Mouse (Mus musculus) mouse trophoblast stem cell (cell line): ENCODE data around the gene Map2k5.

Source experiments
- in situ Hi-C, 2 experiments: fragments of 300-500 bp; cut with MseI, MboI; formaldehyde crosslinking; loops; 2 replicates in 1 of 2; 3 replicates in 1 of 2; pipeline ENCODE4 v1.15.1; 2025

Map2k5 gene

DNA sequence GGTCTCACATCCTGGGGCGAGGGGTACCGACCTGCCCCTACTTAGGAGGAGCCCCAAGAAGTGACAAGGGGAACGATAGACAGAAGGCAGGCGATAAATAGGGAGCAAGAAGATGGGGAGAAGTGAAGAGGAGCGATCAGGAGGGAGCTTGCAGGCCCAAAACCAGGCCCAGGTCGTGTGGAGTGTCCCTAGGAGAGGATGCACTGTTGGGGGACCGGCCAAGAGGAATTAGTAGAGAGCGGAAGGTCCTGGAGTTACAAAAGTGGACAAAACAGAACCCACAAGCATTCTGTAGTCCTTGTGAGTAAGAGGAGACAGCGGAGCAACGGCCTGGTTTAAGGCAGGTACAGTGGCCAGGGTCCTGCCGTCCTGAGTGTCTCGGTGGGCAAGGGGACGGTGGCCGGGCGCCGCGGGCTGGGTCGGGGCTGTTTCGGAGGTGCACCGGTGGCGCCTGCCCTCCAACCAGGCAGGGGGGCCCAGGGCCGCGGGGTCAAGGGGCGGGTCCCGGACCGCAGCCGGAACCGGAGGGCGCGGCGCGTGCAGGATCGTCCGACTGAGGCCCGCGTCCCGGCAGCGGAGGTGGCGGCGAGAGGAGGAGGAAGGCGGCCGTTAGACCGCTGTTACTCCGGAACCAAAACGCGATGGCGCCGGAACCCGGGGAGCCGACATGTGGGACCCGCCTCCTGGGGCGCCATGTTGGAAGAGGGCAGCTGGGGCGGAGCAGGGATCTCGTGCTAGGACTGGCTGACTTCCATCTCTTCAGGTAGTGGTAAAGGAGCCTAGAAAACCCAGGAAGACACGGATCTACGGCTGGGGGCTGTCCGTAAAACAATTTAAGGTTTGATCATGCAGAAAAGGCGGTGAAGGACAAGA lies at the start of gene Map2k5:
Map2k5 (minus strand) TSS at position 633 of the 873 bp plus-strand sequence.
- in situ Hi-C loops = no loop called here

DNA sequence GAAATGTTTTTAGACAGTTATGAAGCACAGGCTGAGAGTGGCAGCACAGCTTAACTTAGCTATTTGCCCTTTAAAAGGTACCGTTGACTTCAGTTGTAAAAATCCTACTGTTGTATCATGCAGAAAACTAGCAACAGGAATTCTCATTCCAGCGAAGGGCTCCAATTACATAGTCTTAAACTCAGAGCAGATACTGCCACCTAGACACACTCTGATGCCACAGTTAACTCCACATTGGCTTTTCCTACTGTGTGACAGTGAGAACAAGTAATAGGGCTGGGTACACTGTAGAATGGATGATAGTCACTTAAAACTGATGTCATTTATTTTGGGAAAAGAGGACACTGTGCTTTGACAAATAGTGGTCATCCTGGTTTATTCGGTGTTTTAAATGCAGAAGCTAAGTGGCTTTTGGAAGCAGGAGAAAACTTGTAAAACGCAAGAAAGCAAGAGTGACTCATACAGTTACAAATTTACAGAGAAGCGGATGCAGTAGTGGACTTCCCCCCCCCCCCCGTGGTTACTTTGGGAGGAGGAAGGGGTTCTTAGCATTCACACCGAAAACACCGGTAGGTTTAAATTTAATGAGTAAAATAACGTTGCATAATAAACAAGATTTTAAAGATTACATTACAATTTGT lies 43.5 kb upstream of the Map2k5 start:
- in situ Hi-C loops = no loop called here

DNA sequence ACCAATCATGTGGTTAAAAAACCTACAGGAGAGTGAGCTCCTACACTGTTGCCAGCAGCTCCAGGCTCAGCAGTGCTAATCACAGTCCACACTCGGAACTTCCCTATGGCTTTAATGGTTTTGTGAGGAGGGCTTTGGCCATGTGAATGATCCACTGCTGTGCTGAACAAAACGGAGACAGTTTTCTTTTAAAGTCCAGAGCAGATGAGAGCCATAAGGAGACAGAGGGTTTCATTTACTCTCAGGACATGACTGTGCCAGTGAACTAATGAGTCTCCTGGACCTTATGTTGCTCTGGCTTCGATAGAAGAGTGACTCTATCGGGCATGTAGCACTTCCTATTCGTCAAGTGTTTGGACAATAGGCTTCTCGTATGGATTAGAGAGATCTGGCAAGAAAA lies 42.7 kb upstream of the Map2k5 start:
- in situ Hi-C loops = no loop called here

DNA sequence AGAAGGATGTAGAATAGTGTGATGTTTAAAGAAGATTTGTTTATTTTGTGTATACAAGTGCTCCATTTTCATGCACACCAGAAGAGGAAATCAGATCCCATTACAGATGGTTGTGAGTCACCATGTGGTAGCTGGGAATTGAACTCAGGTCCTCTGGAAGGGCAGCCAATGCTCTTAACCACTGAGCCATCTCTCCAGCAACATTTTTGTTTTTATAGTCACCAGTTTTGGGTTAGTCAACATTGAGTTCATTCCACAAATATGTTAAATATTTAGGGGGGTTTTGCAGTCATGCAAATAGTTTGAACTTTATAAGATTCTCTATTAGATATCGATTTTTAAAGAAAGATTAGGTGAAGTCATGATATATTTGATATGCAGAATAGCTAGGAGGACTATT lies 22.5 kb upstream of the Map2k5 start:
- in situ Hi-C loops = no loop called here

DNA sequence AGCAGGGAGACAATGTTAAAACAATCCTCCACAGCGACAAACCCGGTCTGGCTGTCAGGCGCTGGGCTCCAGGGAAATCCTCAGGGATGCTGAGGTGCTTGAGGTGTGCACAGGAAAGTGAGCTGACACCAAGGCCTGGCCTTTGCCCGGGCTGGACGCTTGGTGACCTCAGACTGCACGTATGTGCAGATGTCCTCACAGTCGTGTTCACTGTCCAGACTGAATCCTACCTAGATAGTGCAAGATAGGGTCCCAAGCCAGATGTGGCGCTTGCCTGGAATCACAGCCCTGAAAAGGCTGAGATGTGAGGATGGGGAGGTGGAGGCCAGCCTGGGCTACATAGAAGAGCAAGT lies 21.7 kb upstream of the Map2k5 start:
- in situ Hi-C loops = no loop called here

DNA sequence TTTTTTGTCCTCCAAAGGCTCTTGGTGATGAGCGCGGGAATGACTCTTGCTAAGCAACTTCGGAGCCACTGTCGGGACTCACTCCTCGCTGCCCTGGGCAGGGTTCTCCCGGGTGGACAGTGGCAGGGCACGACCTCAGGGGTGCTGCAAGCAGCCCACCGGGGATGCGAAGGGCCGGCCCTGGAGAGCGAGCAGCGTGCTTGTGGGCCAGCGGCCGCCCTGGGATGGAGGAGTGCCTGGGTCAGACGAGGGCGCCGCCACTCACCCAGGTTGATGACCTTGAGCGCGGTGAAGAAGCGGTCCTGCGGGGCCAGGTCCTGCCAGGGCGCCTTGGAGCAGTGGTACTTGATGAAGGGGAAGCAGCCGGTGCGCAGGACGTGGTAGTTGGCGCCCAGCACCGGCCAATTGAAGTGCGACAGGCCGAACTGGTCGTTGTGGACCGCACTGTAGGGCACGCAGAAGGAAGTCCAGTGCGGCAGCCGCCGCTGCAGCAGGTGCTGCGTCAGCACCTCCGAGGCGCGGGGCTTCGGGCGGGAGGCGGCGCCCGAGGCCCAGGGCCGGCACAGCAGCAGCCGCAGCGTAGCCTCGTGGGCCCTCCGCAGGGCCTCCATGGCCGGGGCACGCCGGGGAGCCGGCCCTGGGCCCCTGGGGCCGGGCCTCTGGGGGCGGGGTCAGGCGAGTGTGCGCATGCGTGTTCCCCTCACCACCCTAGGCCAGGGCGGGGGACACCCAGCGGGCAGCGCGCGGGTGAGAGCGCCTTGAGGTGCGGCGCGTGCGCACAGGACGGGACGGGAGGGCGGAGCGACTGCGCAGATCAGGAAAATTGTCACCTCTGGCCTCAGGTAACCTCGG lies 21.1 kb upstream of the Map2k5 start, which contains the start of gene 2300009A05Rik:
2300009A05Rik (minus strand) TSS at position 636 of the 852 bp plus-strand sequence.
- in situ Hi-C loops = no loop called here

DNA sequence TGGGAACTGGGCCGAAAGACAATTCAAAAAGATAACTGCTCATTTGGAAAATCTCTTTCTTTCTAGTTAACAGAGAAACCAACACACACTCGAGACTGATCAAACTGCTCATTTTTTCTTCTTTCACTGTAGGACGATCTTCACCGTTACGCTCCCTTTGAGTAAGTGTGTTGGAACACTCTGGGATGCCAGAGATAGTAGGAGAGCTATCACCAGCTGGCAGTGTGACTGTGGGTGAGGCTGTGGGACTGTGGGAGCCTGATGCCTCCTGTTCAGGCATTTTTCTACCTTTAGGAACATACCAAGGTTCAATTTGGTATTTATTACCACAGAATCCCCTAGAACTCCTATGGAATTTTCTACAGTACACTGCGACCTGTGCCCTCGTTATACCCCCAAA lies 17.9 kb upstream of the Map2k5 start:
- in situ Hi-C loops = no loop called here

DNA sequence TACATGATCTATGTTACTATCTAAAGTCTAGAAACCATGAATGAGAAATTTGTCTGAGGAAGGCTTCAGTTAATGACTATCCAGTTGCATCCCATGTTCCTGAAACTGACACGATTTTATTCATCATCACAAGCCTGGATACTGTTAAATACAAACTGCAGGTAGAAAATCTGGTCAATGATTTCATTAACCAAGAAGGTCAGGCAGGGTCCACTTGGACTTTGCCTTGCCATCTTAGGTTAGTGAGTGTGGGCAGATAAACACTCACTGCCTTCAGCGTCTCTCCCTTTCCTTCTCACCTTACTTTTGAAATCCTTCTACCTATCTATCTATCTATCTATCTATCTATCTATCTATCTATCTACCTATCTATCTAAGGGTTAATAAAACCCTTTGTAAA lies 13.6 kb upstream of the Map2k5 start:
- in situ Hi-C loops = no loop called here

DNA sequence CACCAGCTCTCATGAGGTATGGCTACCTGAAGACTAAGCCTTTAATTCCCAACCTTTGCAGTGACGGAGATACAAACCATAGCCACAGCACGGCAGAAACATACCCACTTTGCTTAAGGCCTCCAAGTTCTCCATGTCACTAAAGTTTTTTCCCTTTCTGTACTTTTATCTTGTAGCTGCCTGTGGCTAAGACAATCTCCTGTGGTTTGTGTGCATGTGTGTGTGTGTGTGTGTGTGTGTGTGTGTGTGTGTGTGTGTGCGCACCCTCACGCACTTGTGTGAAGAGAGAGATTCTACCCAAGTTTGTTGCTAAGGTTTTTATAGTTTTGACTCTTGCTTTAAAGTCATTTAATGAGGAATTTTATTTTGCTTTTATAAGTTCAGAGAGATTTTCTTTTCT lies 5.1 kb upstream of the Map2k5 start:
- in situ Hi-C loops = no loop called here

DNA sequence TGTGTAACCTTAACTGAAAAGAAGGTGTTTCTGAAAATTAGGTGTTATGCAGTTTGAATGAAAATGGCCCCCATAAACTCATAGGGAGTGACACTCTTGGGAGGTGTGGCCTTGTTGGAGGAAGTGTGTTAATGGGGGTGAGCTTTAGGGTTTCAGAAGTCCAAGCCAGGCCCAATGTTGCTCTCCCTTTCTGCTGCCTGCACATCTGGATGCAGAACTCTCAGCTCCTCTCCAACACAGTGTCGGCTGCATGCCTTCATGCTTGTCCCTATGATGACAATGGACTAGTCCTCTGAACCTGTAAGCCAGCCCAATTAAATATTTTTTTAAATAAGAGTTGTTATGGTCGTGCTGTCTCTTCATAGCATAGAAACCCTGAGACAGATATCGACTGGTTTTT lies 2.6 kb upstream of the Map2k5 start:
- in situ Hi-C loops = no loop called here

DNA sequence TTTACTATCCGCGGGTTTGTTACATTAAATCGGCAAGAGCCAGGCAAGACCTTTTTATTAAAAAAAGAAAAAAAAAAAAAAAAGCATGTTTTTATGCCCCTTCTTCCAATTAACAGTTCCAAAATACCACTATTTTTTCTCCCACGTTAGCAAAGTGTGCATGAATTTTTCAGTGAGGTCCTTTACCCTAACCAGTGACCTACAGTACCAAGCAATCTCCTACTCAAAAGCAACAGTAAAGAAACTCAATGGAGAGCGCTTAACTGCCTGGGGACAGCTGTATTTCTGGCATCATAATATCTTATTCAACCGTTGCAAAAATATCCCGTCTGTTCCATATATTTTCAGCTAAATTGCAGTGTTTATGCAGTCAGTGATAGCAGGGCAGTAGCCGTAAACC lies 472 bp upstream of the Map2k5 start:
- in situ Hi-C loops = no loop called here

DNA sequence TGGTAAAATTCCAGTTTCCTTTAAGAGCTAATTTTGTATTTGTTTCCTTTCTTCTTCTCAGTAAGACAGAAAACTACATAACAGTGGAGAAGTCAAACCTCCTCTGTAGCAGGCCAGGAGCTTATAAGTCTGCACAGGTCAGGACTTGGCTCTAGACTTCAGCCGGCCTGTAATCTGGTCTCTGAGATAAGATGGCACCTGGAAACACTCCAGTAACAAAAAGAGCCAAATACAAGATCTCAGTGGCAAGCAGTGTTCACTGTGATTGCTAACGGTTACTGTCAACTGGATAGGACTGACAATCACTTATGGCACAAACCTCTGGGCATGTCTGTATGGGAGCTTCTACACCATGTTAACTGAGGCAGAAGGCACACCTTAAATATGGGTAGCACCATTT lies 4.4 kb downstream of the Map2k5 start:
- in situ Hi-C loops = no loop called here

DNA sequence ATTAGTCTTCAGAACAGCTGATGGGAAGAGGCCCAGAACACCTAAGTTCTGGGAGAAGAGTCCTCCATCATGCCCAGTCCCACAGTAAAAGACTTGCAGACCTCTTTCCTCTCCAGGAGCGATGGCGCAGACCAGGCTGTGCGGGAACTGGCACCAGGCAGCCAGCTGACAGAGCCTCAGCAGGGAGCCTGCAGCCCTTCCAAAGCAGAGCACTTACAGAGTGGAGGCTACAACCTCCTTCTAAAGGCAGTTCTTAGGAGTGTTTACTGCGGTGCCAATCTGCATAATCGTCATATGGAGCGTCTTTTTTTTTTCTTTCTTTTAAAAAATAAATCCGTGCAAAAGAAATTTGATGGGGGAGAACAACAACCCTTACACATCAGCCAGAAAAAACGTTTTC lies 5.2 kb downstream of the Map2k5 start:
- in situ Hi-C loops = no loop called here

DNA sequence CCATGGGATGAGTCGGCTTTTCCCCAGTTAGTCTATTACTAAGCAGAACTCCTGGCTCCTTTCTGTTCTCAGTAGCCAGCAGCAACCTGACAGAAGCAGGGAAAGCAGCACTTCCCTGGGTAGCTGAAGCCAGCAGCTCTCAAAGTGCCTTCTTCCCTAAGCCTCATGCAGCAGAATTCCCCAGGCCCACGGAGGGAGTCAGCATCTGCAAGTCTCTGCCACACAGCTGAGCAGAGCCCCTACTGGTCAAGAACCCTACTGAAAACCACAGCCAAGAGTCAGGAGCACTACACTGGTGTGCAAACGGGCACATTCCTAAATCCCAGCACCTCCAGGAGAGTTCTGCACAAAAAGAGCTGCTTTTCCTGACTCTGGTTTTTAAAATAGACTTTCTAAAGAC lies 17.3 kb downstream of the Map2k5 start:
- in situ Hi-C loops = no loop called here

DNA sequence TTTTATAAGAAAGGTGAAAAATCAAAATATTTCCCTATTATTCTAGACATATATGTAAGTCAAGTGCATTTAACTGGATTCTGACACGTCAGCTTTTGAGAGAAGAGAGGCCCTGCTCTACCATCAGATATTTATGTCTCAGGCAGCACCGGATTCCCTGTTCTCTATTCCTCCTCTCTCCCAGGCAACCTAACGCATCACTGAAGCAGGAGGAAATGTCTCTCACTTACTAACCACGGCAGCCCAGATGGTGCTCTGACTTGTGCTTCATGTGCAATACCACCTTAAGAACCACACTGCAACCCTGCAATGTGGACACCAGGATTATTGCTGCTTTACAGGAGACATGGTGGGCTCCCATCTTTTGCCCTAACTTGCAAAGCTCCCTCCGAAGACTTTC lies 18.7 kb downstream of the Map2k5 start:
- in situ Hi-C loops = no loop called here

DNA sequence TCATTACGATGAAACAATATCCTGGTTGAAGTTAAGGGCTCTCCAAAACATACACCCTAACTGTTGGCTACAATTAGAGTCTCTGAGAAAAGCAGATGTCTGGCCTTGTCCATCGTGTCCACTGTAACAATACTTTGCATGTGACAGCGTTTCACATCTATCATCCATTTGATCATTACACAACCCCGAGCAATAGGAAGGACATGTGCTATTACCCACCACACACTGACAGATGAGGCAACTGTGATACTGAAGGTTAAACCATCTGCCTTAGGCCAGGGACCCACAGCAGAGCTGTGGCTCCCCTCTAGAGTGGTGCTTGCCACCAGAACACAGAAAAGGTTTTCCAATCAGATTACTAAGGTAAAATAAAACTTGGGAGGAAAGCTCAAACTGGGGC lies 21.0 kb downstream of the Map2k5 start:
- in situ Hi-C loops = no loop called here

DNA sequence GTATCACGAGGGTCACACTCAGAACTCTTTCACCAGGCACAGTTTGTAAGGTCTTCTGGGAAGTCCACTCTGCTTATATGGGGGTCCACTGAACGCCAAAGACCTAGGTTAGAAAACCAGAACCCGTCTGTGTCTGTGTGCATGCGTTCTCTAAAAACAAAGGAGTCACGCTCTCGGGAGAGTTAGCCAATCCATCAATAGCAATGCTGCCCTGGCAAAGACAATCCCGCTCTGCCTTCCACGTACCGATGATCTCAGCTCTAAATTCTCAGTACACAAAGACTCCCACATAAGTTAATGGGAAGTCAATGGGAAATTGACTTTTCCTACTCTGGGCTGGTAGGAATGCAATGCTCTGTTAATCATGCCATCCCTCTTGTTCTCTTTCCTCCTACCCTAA lies 21.4 kb downstream of the Map2k5 start:
- in situ Hi-C loops = no loop called here

DNA sequence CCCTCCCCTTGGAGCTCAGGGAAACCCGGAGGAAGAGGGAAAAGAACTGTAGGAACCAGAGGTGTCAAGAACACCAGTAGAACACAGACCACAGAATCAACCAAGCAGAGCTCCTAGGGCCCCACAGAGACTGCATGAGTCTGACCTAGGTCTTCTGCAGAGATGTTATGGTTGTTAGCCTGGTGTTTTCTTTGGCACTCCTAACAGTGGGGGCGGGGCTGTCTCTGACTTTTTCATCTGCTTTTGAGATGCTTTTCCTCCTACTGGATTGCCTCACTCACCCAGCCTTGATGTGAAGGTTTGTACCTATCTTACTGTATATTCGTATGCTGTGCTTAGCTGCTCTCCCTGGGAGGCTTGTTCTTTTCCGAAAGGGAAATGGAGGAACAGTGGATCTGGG lies 23.5 kb downstream of the Map2k5 start:
- in situ Hi-C loops = no loop called here

DNA sequence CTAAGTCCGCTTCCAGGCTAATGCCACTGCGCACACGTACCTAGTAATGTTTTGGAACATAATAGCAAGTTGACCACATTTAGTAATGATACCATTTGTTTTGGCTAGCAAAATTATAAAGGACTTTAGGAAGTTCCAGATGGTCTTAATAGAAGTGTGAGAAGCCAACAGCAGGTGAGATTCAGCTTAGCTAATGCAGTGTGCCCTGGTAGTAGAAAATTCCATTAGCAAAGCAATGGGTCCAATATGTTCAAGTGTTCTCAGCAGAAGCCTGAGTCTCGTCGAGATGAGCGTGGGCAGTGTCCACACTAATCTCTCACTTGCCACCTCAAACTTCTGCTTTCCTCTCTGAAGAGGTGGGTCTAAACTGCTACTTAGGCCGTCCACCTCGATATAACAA lies 27.7 kb downstream of the Map2k5 start:
- in situ Hi-C loops = no loop called here

DNA sequence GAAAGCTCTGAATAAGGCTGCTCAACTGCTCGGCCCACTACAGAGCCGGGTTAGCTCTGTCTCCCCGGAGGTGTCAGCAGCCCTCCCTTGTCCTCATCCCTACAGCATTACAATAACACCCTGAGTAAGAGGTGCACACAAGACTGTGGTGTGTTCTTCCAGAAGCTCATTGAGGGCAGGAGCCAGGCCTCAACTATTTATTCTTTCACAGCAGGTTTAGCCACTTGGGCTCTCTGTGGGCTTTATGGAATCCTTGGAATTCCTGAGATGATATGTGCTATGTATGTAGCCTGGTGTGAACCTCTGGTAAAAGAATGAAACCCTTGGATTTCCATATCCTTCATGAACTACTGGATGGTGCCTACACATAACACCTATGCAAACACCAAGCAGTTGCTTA lies 28.5 kb downstream of the Map2k5 start:
- in situ Hi-C loops = no loop called here

DNA sequence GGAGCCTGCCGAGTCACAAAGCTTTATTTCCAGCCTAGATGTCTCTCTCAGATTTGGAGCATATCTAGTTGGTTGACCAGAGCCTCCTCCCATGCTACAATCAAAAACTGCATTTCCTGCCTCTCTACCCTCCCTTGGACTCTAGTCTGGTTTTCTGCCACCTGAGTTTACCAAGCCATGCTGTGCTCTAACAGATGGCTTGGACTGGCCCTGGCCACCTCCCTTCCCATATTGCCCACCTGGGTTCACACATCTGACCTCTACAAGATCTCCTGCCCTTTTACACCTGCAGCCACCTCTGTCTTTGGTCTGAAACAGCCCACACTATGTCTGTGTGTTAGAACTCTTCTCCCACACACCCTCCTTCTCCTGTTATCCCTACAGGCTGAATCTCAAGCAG lies 29.6 kb downstream of the Map2k5 start:
- in situ Hi-C loops = no loop called here

DNA sequence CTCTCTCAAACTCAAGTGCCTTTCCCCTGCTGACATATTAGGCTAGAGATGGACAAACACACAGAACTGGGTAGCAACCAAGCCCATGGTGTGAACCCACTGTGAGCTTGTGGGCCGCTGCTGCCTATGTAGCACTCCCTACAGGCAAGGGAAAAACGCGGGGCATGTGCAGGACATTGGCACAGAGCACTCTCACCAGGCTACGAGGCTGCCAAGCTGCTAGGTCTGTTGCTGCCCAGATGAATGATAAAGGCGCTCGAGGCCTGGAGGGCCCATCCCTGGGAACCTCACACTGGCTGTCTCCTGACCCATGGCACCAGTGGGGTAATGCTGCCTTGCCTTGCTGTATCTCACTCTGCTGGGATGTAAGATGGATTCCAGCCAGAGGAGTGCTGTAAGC lies 31.7 kb downstream of the Map2k5 start:
- in situ Hi-C loops = no loop called here

DNA sequence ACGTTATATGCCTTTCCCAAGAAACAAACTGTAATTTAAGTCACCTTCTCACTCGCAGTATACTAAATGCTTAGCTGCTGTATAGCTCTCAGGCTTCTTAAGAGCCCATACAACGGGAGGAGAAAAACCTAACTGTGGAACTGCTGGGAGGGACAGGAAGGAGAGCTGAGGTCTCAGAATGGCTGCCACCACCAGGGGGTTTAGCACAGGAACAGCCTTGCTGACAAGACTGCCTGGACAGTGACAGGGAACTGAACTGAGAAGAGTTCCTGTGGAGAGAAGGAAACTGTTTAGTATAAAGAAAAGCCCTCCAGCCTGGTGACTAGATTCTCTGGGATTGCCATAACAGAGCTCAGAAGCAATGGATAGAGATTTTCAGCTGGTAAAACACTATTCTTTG lies 35.9 kb downstream of the Map2k5 start:
- in situ Hi-C loops = no loop called here
